Mouse (Mus musculus) CD8-positive naive resting alpha-beta T cell, adult 2 months (primary cell): ENCODE measurements around the gene Fam89a.

Experiments
- DNase-seq, 2 experiments: peaks; one replicate each; pipeline ENCODE4 v3.0.0; 2022; ENCODE audit warnings: low read depth in 2 of 2, low spot score in 2 of 2

Fam89a gene

GRCm38 (mm10) chr8:124751709-124752173 is at the start of gene Fam89a:
Gene Fam89a, minus strand, starts transcription at chr8:124751832.
- DNase-seq = peak; percentile 19 to 44

DNA sequence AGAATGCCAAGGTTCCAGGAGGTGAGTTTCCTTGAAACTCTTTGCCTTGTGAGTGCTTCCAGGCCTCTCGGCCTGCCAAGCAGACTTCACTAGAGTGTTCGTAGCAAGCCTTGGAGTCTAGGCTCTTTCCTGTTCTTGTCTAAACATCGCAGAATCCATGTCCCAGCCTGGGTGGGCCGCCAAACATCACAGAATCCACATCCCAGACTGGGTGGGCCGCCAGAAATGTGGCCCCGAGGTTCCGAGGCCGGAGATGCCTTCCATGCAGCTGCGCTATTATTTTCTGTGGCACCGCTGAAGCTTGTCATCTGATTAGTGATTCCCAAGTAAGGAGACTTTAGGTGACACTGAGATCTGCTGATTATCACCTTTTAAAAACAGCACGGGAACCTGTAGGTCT is 48.9 kb upstream of the Fam89a start:
- no peak for DNase-seq

DNA sequence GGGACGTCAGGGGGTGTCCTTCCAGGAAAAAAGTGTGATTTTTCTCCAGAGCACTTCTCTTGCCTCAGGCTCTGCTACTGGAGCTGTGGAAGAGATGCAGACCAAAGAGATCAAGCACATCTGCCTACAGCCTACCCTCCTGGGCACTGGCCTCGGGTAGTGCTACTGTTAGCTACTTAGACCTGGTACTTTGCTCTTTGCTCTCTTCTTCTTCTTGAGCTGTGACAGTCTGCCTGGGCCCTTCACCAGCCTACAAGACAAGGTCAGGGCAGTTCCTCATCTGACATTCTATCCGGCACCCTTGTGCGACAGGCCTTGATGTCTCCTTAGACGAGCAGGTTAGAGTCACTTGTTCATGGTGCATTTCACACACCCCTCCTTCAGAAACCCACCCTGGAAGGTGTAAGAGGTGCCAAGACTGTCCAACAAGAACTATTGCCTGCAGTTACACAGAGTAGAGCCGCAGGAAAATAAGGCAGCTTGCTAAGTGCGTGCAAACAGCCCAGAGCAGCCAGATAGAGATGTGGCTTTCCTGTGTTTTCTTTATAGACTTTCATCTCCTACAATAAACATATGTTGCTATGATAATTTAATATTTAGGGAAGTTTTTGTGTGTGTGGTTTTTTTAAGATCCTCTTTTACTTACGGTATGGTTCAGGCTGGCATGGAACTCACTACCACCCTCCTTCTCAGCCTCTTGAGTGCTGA is 44.3 kb upstream of the Fam89a start:
- no peak for DNase-seq

- DNase-seq = no peak
Observed at GRCm38 (mm10) chr8:124794486-124794780, 42.8 kb upstream of the Fam89a start.

- DNase-seq = no peak
Observed at GRCm38 (mm10) chr8:124793661-124794485, 42.2 kb upstream of the Fam89a start.

DNA sequence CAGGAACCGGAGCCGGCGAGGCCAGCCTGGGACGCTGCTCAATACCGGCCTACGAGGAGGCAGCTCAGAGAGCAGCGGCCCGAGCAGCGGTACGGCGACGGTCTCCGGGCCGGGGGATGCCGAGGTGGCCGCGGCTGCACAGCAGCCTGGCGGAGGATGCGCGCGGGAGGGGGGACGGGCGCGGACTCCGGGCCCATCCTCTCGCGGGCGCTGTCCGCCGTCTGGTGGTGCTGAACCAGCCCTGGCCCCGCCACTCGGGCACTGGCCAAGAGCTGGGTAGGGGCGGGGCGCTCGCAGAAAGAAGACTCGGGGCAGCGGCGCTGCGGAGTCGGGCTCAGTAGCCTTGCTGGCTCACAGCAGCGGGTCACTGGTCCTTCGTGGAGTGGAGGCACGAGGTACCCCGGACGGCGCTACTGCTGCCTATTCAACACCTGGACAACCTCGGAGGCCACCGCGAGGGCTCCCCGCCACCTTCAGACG is 41.6 kb upstream of the Fam89a start:
- peak in 1 of 2 experiments; percentile 19 for DNase-seq

DNA sequence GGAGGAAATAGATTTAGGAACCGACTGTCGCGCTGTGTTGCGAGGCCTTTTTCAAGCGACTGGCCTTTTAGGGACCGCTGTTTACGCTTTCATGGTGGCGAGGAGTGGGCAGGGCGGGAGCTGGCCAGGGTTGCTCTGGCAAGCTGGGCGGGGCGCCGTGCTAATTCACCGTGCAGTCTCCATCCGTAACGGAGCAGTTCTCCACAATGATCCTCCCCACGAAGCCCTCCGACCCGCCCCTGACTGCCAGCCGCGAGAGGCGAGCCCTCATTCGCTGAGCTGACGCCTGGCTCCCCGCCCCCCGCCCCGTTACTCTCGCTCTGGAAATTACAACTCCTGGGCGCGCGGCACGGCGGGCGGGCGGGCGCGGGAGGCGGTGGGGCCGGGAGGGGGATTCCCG is 41.1 kb upstream of the Fam89a start, which contains the start of gene Trim67:
TSS of gene Trim67 (plus strand) at position 385 of the 400 bp plus-strand sequence.
- no peak for DNase-seq

GRCm38 (mm10) chr8:124792186-124792585 is 40.6 kb upstream of the Fam89a start:
- no peak for DNase-seq

DNA sequence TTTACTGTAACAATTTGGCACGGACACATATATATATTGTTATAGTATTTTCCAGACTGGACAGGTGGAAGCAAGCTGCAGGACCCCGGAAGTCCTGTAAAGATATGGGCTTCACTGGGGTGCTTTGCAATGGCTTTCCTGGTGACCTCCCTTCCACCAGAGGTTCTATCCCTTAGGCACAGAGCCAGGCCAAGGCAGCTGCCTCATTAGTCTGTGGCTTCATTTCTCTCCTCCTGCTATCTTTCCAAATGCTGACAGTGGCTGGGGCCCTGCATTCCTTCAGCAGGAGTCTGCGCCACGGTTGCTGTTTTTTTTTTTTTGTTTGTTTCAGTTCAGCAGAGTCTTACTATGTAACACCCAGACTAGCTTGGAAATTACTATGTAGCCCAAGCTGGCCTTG is 40.1 kb upstream of the Fam89a start:
- no peak for DNase-seq

DNA sequence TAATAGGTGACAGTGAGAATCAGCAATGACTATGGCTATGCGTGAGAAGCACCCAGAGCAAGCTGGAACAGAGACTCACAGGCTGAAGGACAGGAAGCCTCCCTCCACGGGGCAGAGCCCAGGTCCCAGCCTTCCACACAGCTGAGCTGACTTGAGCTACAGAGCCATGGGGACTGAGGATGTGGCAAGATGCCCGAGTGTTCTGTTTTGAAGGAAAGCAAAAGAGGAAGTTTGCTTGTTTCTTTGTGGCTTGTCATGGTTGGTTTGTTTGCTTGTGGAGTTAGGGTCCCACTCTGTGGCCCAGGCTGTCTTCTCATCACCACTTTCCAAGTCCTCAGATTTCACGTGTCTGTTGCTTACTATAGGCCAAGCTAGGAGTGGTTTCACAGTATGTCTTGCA is 39.0 kb upstream of the Fam89a start:
- DNase-seq = no peak

GRCm38 (mm10) chr8:124784613-124785012 is 33.0 kb upstream of the Fam89a start:
- no peak for DNase-seq

DNA sequence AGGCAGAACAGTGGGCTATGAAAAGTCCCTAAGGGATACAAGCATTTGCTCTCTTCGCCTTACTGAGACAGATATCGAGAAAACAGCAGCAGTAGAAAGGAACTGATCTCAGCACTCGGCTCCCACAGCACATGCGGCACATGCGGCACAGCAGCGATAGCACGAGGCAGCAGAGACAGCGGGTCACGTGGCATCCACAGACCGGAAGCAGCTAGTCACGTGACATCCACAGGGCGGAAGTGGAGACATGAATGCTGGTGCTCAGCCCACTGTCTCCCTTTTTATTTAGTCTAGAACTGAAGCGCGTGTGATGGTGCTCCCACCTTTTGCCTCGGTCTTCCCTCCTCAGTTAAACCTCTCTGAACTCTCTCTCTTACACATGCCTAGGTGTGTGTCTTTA is 31.6 kb upstream of the Fam89a start:
- no peak for DNase-seq

GRCm38 (mm10) chr8:124782431-124782830 is 30.8 kb upstream of the Fam89a start:
- DNase-seq = no peak

DNA sequence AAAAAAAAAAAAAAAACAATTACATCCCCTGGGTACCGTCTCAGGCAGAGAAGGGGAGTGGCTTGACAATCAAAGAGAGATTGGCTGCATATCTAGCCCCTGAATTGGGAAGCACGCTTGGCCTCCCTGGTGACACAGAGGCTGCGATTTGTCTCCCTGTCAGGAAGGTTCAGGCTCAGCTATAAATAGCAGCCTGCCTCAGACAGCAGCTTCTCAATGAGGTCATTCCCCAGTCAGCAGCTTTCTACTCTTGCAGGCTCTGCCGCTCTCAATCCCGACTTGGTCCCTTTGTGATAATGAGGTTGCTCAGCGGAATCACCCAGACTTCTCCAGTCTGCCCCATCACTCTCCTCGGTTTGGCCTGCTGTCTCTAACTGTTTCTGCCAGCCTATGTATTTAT is 28.6 kb upstream of the Fam89a start:
- DNase-seq = no peak

DNA sequence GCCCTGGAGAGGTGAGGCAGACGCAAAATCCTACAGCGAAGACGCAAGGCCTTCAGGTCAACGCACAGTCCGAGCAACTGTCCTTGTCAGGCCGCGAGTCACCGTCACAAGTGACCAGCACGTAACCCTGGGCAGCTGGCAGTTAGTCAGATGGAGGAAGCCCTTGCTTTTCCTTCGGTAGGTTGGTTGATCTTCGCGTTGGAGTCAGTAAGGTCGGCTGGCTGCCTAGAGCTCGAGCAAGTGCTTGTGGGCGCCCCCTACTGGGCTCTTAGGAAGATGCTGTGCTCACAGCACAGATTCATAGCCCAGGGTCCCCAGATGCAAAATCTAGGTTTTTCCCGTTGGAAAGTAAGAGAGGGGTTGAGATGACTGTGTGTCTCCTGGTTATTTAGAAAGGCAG is 24.1 kb upstream of the Fam89a start:
- peak; percentile 44 to 54 for DNase-seq

GRCm38 (mm10) chr8:124772389-124772788 is 20.8 kb upstream of the Fam89a start:
- no peak for DNase-seq

GRCm38 (mm10) chr8:124763061-124763460 is 11.4 kb upstream of the Fam89a start:
- no peak for DNase-seq

DNA sequence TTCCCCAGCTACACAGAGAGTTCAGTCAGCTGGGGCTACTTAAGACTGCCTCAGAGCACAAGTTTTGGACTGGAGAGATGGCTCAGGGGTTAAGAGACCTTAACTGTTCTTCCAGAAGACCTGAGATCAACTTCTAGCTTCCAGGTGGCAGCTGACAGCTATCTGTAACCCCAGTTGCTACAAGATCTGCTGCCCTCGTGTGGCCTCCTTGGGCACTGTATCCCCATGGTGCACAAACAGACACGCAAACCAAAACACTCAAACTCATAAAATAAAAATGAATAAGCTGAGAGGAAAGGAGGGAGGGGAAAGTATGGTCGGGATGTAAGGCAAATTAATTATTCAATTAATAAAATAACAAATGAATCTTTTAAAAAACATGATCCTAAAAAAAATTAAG is 6.9 kb upstream of the Fam89a start:
- DNase-seq = peak in 1 of 2 experiments; percentile 23

DNA sequence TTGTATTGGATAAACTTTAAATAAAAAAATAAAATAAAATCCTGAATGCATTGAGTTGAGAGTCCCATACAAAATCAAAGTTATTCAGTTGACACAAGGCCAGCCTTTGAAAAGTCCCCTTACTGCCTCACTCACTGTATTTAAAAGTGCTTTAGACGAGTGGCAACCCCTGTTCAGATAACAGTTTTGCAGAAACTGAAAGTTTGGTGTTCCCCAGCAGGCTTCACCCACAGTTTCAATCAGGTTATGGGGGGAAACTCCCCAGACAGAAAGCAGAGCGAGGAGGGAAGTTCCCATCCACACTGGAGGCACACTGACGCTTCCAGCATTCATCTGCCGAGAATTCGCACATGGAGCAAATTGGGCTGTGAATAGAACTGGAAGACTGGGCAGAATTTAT is 5.0 kb upstream of the Fam89a start:
- no peak for DNase-seq

DNA sequence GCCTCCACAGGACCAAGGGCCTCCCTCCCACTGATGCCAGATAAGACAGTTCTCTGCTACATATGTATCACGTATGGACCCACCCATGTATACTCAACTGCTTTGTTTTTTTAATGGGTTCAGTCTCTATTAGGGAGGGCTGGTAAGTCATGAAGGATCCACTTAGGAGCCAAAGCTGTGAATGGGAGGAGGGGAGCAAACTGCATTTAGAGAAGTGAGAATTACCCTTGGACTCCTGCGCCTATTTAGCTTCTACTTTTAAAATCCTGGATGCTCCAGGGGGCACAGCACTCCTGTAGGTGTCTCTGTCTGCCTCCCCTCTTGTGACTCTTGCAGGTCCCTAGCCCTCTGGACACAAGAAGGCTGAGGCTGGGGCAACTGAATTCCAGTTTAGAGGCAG is 4.5 kb upstream of the Fam89a start:
- no peak for DNase-seq

- no peak for DNase-seq
Observed at GRCm38 (mm10) chr8:124755481-124755880, 3.8 kb upstream of the Fam89a start.

GRCm38 (mm10) chr8:124754792-124755190 is 3.2 kb upstream of the Fam89a start:
- no peak for DNase-seq
